Mouse (Mus musculus) small intestine, adult 2 months (tissue): Measurements from ENCODE around the gene Plekhm1.

Experiments used
- CTCF ChIP-seq: fragments of 200-500 bp; IDR thresholded peaks from 2 replicates; pipeline ENCODE4 v1.5.1; 2012; ENCODE audit warnings: low read depth, mild to moderate bottlenecking, control low read depth, inconsistent platforms, low read length, moderate library complexity, mixed read lengths; ENCODE audit not compliant: insufficient replicate concordance, insufficient read length; ENCODE audit errors: extremely low read depth
- POLR2A ChIP-seq: fragments of 200-500 bp; IDR thresholded peaks from 2 replicates; pipeline ENCODE4 v1.6.1; 2012; ENCODE audit warnings: low read depth, mild to moderate bottlenecking, control low read depth, inconsistent platforms, low read length, moderate library complexity

DNA sequence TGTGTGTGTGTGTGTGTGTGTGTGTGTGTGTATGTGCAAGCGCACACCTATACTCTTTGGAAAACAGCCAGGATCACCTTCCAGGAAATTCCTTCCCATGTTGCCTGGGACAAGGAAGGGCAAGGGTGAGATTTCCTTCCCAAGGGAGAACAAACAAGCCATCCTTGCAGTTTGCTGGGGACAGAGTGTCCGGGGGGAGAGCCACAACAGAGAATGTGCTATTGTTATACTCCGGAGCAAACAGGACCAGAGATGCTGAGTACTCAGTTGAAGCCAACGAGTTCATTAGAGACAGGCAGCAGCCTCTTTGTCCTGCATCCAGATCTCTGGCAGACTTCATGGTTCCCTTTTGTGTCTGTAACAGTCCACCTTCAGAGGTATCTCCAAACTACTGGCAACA lies 54.2 kb downstream of the Plekhm1 start:
- TF ChIP-seq CTCF (no peak), POLR2A (no peak)
